Mouse (Mus musculus) activated CD4-positive, CD25-positive, alpha-beta regulatory T cell, adult 4 months (primary cell): ENCODE results near the gene Zfp715. TPM values are rescaled to one million over a fixed set of nuclear protein-coding genes. Genes with fewer than 3 reads are reported as not detected.
A peak's percentile ranks its signal among the peaks of the same experiment; 100 is the strongest.
"Not testable (repeated sequence)": the region's sequence is repeated elsewhere in the genome, so short reads cannot be mapped to it uniquely, and the experiment has no call there.

Source experiments
- ATAC-seq: one replicate; pipeline ENCODE4 v1.8.0; 2017
- polyA plus RNA-seq, 2 experiments: library from polyadenylated mRNA; unstranded; fragments of 100-300 nt; shearing (Covaris generic); gene quantifications; one replicate each; pipeline ENCODE4 v1.2.1; 2017

Zfp715 gene
- polyA plus RNA-seq = 10 to 100 TPM; 15.5 to 15.8 TPM

DNA sequence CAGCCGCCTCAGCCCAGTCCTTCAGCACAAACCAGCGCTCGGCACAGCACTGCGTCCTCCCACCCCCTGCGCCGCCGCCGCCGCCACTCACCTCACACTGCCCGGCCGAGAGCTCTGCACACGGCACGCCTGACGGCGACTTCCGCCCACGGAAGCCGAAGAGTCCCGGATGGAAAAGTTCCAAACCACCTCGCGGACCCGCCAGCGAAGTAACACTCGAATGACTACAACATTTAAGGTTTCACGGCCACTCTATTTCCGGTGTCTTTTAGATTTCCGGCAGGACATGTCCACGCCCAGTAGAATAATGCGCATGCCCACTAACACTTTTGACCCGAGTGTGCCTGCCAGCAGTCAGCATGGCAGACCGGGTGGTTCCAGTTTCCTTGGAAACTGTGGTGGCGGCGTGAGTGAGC lies at the start of gene Zfp715:
Zfp715 (minus strand) TSS at position 282 of the 416 bp plus-strand sequence.
- peak; percentile 91 for ATAC-seq

GRCm38 (mm10) chr7:43362021-43362420 lies 48.9 kb upstream of the Zfp715 start:
- ATAC-seq = no peak

DNA sequence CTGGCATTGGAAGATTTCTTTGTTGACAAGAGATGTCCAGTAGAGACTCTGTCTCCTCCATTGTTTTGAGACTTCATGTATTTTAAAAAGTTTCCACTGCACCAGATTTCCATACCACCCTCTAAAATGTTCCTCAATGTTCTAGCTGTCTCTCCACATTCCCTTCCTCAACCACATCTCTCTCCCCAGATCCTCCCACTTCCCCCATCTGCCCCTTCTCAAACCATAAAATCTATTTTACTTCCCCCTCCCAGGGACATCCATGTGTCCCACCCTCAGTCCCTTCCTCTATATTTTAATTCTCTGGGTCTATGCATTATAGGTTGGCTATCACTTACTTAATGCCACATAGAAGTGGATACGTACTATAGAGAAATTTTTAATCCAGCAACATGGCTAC lies 48.3 kb upstream of the Zfp715 start:
- ATAC-seq = no peak

DNA sequence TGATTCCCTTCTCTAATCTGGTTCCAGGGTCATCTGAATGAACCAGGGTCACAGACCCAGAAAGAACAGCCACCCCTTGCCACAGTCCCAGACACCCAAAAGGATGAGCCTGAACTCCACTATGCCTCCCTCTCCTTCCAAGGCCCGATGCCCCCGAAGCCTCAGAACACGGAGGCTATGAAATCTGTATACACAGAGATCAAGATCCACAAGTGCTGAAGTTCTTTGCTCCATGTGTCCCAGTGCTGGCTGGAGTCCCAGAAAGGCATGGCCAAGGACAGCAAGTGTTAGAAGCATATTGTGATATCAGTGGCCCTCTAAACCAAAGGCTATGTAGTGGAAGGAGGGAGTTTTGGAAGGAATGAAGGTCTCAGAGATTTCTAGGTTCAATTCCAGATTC lies 45.5 kb upstream of the Zfp715 start:
- ATAC-seq = no peak

DNA sequence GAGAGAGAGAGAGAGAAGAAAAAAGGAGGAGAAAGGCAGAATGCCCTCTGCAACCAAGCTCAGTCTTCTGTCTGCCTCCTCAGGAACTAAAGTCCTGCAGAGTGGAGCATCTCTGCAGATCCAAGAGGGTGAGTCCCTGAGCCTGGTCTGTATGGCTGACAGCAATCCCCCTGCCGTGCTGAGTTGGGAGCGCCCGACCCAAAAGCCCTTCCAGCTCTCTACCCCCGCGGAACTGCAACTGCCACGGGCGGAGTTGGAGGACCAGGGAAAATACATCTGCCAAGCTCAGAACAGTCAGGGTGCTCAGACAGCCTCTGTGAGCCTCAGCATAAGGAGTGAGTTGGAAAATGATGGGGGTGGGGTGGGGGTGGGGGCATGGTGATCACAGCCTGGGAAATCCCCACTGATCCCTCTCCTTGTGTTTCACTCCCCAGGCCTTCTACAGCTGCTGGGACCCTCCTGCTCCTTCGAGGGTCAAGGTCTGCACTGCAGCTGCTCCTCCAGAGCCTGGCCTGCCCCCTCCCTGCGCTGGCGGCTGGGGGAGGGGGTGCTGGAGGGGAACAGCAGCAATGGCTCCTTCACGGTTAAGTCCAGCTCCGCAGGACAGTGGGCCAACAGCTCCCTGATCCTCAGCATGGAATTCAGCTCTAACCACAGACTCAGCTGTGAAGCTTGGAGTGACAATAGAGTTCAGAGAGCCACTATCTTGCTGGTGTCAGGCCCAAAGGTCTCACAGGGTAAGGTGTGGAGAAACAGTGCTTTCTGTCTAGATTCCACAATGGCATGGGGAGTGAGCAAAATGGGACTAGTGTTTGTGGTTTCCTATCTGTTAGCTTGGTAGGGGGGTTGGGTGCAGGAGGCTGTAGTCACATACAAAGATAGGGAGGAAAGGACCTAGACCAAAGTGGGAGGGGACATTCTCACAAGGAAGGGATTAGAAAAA lies 42.1 kb upstream of the Zfp715 start:
- no peak for ATAC-seq

DNA sequence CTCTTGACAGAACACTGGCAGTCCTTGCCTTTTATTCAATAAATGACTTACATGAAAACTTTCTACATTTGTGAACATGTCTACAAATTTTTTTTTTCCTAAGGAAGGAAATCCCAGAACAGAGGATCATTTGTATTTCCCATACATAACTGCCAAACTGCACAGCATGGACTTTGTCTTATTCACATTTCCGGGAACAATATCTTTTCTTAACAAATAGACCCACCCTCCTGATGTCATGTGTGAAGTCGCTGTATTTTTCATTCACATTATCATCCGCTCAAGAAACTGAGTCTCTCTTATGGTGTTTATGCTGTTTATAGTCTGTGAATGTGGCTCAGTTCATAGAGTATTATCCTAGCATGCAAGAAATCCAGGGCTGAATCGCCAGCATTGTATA lies 40.7 kb upstream of the Zfp715 start:
- no peak for ATAC-seq

DNA sequence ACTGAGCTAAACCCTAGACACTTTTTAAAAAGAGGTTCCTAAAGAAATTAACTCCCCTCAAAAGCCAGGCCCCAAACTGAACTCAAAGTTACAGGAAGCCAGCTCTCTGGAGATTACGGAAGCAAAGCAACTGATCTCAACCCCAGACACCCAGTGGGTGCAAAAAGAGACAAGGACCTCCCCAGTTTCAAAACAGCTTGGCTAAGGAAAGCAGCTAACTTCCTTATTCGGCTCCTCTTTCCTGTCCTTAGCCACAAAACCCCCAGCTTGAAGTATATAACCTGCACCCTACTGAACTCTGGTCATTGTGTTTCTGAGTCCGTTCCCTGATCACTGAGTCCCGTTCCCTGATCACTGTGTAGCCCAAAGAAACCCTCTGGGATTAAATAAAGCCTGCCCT lies 40.0 kb upstream of the Zfp715 start:
- ATAC-seq = no peak

DNA sequence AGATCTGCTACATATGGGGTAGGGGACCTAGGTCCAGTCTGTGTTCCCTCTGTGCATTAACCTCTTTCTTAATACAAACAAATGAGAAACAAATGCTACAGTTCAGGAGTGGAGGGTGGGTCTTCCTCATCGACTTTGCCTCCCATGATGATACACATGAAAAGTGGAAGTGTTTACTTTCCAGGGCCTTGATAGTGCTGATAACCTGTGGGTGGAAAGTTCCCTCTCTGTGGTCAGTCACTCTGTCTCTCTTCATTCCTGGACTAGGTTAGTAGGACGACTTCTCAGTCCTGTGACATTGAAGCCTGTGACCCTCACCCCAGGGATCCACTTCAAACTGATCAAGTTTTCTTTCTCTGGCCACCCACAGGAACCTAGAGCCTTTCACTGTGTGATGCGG lies 38.1 kb upstream of the Zfp715 start, which contains the start of gene Siglecf:
Siglecf (plus strand) TSS at position 188 of the 400 bp plus-strand sequence.
- ATAC-seq = no peak

GRCm38 (mm10) chr7:43349623-43350022 lies 36.5 kb upstream of the Zfp715 start:
- ATAC-seq = not testable (repeated sequence)

DNA sequence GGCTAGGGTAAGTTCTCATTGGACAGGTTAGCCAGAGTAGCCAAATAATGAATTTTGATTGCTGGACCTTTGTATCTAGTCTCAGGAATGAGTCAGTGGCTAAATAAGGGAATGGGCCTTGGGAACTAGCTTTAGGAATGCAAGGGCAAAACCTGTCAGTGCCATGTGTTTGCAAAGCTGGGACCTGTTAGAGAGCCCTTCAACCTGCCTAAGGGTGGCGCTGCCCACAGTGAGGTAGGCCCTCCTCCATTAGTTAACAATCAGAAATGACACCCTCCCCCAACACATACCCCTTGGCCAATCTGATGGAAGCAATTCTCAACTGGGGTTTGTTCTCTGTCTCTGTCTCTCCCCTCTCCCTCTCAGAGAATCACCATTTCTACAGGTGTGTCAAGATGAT lies 33.5 kb upstream of the Zfp715 start:
- no peak for ATAC-seq

- ATAC-seq = no peak
Measured at GRCm38 (mm10) chr7:43346148-43346547, 33.1 kb upstream of the Zfp715 start.

DNA sequence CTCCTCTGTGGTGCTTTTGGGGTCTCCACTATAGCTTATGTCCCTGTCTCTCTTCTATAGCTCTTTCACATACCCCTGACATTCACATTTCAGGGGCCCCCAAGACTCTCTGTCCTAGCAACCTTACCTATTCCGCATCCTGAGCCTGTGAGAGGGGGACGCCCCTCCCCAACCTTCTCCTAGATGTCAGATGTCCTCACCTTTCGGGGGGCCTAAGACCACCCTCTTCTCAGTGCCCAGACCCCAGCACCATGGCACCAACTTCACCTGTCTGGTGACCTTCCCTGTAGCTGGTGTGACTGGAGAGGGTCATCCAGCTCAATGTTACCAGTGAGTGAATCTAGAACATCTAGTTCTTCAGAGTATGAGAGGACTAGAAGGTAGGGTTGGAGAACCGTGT lies 31.4 kb upstream of the Zfp715 start:
- ATAC-seq = no peak

DNA sequence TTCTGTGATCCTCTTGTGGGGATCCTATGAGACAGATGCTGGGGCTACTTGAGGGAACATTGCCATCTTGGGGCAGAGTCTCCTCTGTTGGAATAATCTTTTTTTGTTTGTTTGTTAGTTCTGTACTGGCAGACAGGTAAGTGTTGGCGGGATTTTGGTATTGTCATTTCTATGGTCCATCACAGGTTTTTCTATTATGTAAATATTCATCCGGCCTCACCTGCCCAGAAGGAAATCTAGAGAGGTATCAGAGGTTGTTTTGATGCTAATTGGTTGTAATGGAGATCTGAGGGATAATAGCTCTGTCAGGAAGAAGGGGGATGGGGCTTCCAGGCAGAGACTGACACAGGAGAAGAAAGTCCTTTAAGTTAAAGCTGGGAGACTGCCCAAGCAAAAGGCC lies 30.9 kb upstream of the Zfp715 start:
- ATAC-seq = no peak

- ATAC-seq = no peak
Measured at GRCm38 (mm10) chr7:43343191-43343590, 30.1 kb upstream of the Zfp715 start.

DNA sequence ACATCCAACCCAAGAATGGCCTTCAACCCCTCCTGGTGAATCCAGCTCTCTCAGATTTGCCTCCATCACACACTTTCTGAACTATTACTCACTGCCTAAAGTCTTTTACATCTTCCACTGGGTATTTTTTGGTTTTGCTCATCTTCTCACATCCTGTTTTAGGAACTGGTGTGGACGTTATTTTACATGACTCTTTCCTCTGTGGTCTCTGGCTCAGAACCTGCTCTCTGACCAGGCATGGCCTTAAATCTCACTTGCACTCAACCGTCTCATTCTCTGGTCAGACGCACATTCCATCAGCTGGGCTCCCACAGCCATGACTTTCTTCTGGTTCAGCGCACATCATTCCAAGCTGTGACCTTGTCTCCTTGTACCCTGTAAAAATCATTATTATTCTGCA lies 27.7 kb upstream of the Zfp715 start:
- ATAC-seq = no peak

- no peak for ATAC-seq
Measured at GRCm38 (mm10) chr7:43333899-43334298, 20.8 kb upstream of the Zfp715 start.

- no peak for ATAC-seq
Measured at GRCm38 (mm10) chr7:43333203-43333602, 20.1 kb upstream of the Zfp715 start.

- ATAC-seq = no peak
Measured at GRCm38 (mm10) chr7:43328101-43328500, 15.0 kb upstream of the Zfp715 start.

- ATAC-seq = no peak
Measured at GRCm38 (mm10) chr7:43326223-43326780, 13.2 kb upstream of the Zfp715 start.

DNA sequence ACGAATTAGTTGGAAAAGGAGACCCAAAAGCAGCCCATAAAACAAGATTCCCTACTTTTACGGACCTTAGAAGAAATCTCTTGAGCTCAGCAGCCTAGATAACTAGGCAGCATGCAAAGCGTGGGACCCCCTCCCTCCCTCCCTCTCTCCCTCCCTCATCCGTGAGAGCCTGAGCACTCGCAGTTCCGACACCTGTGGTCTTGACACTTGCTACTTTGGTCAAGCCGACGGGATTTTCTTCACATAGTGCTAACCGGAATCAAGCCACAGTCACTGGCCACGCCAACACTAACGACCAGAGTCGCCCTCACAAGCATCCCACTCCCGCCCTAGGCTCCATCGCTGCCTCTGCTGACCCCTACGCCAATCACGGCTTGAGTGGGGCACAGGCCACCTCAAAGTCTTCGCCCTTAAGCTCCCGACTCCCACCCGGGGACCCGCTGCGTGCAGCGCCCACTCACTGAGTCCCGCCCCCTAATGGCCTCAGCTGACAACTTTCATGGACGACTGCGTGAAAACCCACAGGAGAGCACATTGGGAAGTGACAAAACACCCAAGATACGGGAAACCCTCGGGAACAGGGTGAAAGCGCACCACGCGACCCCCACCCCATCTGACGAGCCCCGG lies 595 bp downstream of the Zfp715 start:
- peak; percentile 16 for ATAC-seq

GRCm38 (mm10) chr7:43311632-43312031 lies 1.5 kb downstream of the Zfp715 start:
- ATAC-seq = no peak

- no peak for ATAC-seq
Measured at GRCm38 (mm10) chr7:43309069-43309468, 4.0 kb downstream of the Zfp715 start.

DNA sequence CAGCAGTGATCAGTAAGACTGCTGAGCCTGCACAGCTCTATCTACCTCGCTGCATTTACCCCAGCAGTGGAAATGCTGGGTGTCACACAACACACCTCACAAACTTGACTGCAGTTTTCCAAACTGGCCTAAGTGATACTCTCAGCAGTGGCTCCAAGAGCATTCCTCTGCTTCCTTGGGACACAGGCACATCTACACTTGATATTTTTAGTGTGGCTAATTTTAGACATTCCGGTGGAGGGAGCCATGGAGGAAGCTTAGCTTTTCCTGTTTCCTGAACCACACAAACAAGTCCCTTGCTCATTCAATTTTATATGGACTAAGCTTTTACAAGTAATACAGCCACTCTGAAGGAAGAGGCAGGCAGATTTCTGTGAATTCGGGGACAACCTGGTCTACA lies 7.9 kb downstream of the Zfp715 start:
- ATAC-seq = no peak

DNA sequence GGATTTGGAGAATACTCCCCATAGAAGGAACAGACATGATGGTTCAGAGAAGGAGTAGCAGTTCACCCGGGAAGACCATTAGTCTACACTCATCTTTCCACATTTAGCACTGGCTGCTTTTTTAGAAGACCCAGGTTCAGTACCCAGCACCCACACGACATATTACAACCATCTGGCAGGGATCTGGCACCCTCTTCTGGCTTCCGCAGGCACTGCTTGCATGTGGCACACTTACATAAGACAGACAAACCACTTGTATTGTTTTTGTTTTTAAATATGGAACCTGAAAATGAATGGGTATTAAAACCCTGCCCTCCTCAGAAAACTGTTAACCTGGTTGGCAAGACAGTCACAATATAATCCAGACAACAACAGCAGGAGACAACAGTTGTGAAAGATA lies 21.6 kb downstream of the Zfp715 start:
- ATAC-seq = no peak
